Mouse (Mus musculus) heart, adult 18-20 months (tissue): ENCODE data around the gene Rnf135. TPM values are rescaled to one million over a fixed set of nuclear protein-coding genes. Genes with fewer than 3 reads are reported as not detected.
"Not testable (repeated sequence)": the region's sequence is repeated elsewhere in the genome, so short reads cannot be mapped to it uniquely, and the experiment has no call there.

Experiments
- DNase-seq, 2 experiments: peaks; one replicate each; pipeline ENCODE4 v3.0.0; 2021 to 2022; ENCODE audit warnings: mixed read lengths in 1 of 2
- long read RNA-seq, 2 experiments: library from polyadenylated mRNA; stranded (forward); transcript quantifications; one replicate each; pipeline ENCODE4 v2.0.0; 2021
- total RNA-seq, 2 experiments: library from RNA; stranded (reverse); gene quantifications; 2 replicates each; pipeline ENCODE4 v1.2.3; 2021

Gene Rnf135
- total RNA-seq = 1 to 10 TPM; 5.4 to 5.7 TPM
- long read RNA-seq, experiment 1, transcript Rnf135-201 (5 exons, 1,984 nt) = major isoform, 8 of 9 reads
- long read RNA-seq, experiment 1, partial matches to known transcripts = 0 of 9 reads
- long read RNA-seq, experiment 1, other reads (novel, unspliced or antisense) = 1 of 9 reads
- long read RNA-seq, experiment 2, transcript Rnf135-201 (5 exons, 1,984 nt) = major isoform, 6 of 8 reads
- long read RNA-seq, experiment 2, partial matches to known transcripts = 0 of 8 reads
- long read RNA-seq, experiment 2, other reads (novel, unspliced or antisense) = 2 of 8 reads

GRCm38 (mm10) chr11:80183705-80184255 is at the start of gene Rnf135:
Rnf135 (plus strand) TSS chr11:80183851.
- DNase-seq = peak; percentile 96 to 98

- no peak for DNase-seq
These were observed 48.9 kb upstream of the Rnf135 start for GRCm38 (mm10) chr11:80134744-80135143.

GRCm38 (mm10) chr11:80135954-80136683 is 47.5 kb upstream of the Rnf135 start:
- no peak for DNase-seq

- DNase-seq = no peak
These were observed 46.9 kb upstream of the Rnf135 start for GRCm38 (mm10) chr11:80136786-80137185.

- DNase-seq = no peak
These were observed 45.9 kb upstream of the Rnf135 start for GRCm38 (mm10) chr11:80137773-80138172.

- peak; percentile 86 to 94 for DNase-seq
These were observed 41.7 kb upstream of the Rnf135 start, which contains the start of gene Tefm for GRCm38 (mm10) chr11:80141825-80142521. Tefm (minus strand) TSS chr11:80142175.

GRCm38 (mm10) chr11:80142872-80143271 is 40.8 kb upstream of the Rnf135 start:
- DNase-seq = no peak

GRCm38 (mm10) chr11:80145787-80146275 is 37.8 kb upstream of the Rnf135 start:
- peak; percentile 19 to 40 for DNase-seq

GRCm38 (mm10) chr11:80147748-80148147 is 35.9 kb upstream of the Rnf135 start:
- peak; percentile 40 to 61 for DNase-seq

- peak; percentile 74 to 92 for DNase-seq
These were observed 35.3 kb upstream of the Rnf135 start for GRCm38 (mm10) chr11:80148313-80148712.

GRCm38 (mm10) chr11:80148974-80149373 is 34.7 kb upstream of the Rnf135 start:
- DNase-seq = not testable (repeated sequence)

- no peak for DNase-seq
These were observed 34.1 kb upstream of the Rnf135 start for GRCm38 (mm10) chr11:80149412-80150023.

- DNase-seq = no peak
These were observed 33.1 kb upstream of the Rnf135 start for GRCm38 (mm10) chr11:80150566-80150965.

GRCm38 (mm10) chr11:80151541-80151940 is 32.1 kb upstream of the Rnf135 start:
- DNase-seq = no peak

- no peak for DNase-seq
These were observed 31.3 kb upstream of the Rnf135 start for GRCm38 (mm10) chr11:80152376-80152775.

- DNase-seq = peak; percentile 96 to 97
These were observed 29.7 kb upstream of the Rnf135 start, which contains the start of gene Adap2 for GRCm38 (mm10) chr11:80153857-80154495. Adap2 (plus strand) TSS chr11:80154105.

GRCm38 (mm10) chr11:80154501-80154900 is 29.1 kb upstream of the Rnf135 start:
- DNase-seq = no peak

GRCm38 (mm10) chr11:80155541-80155940 is 28.1 kb upstream of the Rnf135 start:
- no peak for DNase-seq

- no peak for DNase-seq
These were observed 27.7 kb upstream of the Rnf135 start for GRCm38 (mm10) chr11:80155961-80156360.

- DNase-seq = no peak
These were observed 26.8 kb upstream of the Rnf135 start for GRCm38 (mm10) chr11:80156841-80157240.

GRCm38 (mm10) chr11:80159018-80159417 is 24.6 kb upstream of the Rnf135 start:
- no peak for DNase-seq
